Mouse (Mus musculus) forebrain, postnatal 0 days (tissue): Measurements from ENCODE around the gene Gm49388. TPM values are rescaled to one million over a fixed set of nuclear protein-coding genes. Genes with fewer than 3 reads are reported as not detected.

Experiments
- ATAC-seq: fragments of 200-750 bp; cut with Nextera tagmentation; 2 replicates; pipeline ENCODE4 v1.8.0; 2017; ENCODE audit warnings: mild to moderate bottlenecking, moderate library complexity
- DNase-seq: peaks from one replicate; pipeline ENCODE4 v3.0.0-alpha.2; 2015
- H3K27ac ChIP-seq: fragments of 300-500 bp; sonication (generic); 2 replicates; pipeline ENCODE4 v1.5.1; 2014; ENCODE audit warnings: low read depth, mild to moderate bottlenecking, antibody characterized with exemption, low read length, moderate library complexity, mixed read lengths
- H3K27me3 ChIP-seq: fragments of 300-500 bp; sonication (generic); 2 replicates; pipeline ENCODE4 v1.6.1; 2014; ENCODE audit warnings: mild to moderate bottlenecking, low read length, mixed read lengths; ENCODE audit not compliant: insufficient read depth
- H3K36me3 ChIP-seq: fragments of 300-500 bp; sonication (generic); 2 replicates; pipeline ENCODE4 v1.6.1; 2014; ENCODE audit warnings: mild to moderate bottlenecking, moderate library complexity; ENCODE audit not compliant: insufficient read depth
- H3K4me1 ChIP-seq: fragments of 300-500 bp; sonication (generic); 2 replicates; pipeline ENCODE4 v1.6.1; 2014; ENCODE audit warnings: antibody characterized with exemption; ENCODE audit not compliant: insufficient read depth
- H3K4me2 ChIP-seq: fragments of 300-500 bp; sonication (generic); 2 replicates; pipeline ENCODE4 v1.6.1; 2014; ENCODE audit warnings: low read depth, mild to moderate bottlenecking, moderate library complexity
- H3K4me3 ChIP-seq: fragments of 300-500 bp; sonication (generic); 2 replicates; pipeline ENCODE4 v1.5.1; 2014; ENCODE audit warnings: low read depth, low read length, mixed read lengths
- H3K9ac ChIP-seq: fragments of 300-500 bp; sonication (generic); 2 replicates; pipeline ENCODE4 v1.6.1; 2014; ENCODE audit warnings: mild to moderate bottlenecking
- H3K9me3 ChIP-seq: fragments of 300-500 bp; sonication (generic); 2 replicates; pipeline ENCODE4 v1.6.1; 2016; ENCODE audit warnings: low read length
- CTCF ChIP-seq: sonication (generic); IDR thresholded peaks from 2 replicates; pipeline ENCODE4 v1.5.1; 2016; ENCODE audit warnings: antibody characterized with exemption, control low read depth, low read depth
- WGBS: fragments of 180-500 bp; shearing (Covaris S2); extraction: QIAGEN DNeasy Blood & Tissue Kit; methylation state at CpG from one replicate; pipeline ENCODE4 v1.1.7; 2014; 5-methylcytosine and 5-hydroxymethylcytosine counted together
- polyA plus RNA-seq: library from polyadenylated mRNA; unstranded; fragments of >200 nt; fragmentation: Nextera tagmentation; extraction: Ambion mirVana; gene quantifications from 2 replicates; pipeline ENCODE4 v1.2.1, GENCODE M21; 2015
- total RNA-seq: library from RNA; depleted of rRNA; stranded (reverse); fragments of >200 nt; gene quantifications from 2 replicates; pipeline ENCODE4 v1.2.3, GENCODE M21; 2014; rRNA removed

The Gm49388 gene
- total RNA-seq = 0.05 TPM in 1 of 2 replicates, not detected in the other
- polyA plus RNA-seq = not detected in 2 replicates

GRCm38 (mm10) chr7:127785308-127785707 is at the start of gene Gm49388:
Gene Gm49388, plus strand, starts transcription at chr7:127785608.
- no peaks in the 10 kb centered on the region for H3K4me1 ChIP-seq
- H3K27me3 ChIP-seq = no peaks in the 10 kb centered on the region
- WGBS = 96% methylated on average over 7 of the region's 7 CpGs
- peaks cover 93% of the 10 kb centered on the region for H3K36me3 ChIP-seq
- no peak for DNase-seq
- no peak within 1 kb of the TSS for H3K27ac ChIP-seq
- H3K9me3 ChIP-seq = no peaks in the 10 kb centered on the region
- TF ChIP-seq CTCF = no peak
- H3K9ac ChIP-seq = no peak within 1 kb of the TSS
- H3K4me3 ChIP-seq = no peak within 1 kb of the TSS
- H3K4me2 ChIP-seq = no peak within 1 kb of the TSS
- ATAC-seq = no peak

GRCm38 (mm10) chr7:127744366-127745045 is 40.9 kb upstream of the Gm49388 start, which contains the start of gene Fbxl19:
Gene Fbxl19, plus strand, starts transcription at chr7:127744543.
- peak; percentile 73 for TF ChIP-seq CTCF
- Histone ChIP-seq H3K4me3 (peak within 1 kb of the TSS; percentile 89), H3K9ac (peak within 1 kb of the TSS; percentile 85), H3K36me3 (peaks cover 9% of the 10 kb centered on the region), H3K9me3 (no peaks in the 10 kb centered on the region), H3K27me3 (no peaks in the 10 kb centered on the region), H3K27ac (peak within 1 kb of the TSS; percentile 94), H3K4me1 (peaks cover 3% of the 10 kb centered on the region; the same call in 1 of the 2 replicates), H3K4me2 (peak within 1 kb of the TSS; percentile 61)
- WGBS = under 1% methylated on average over 26 of the region's 26 CpGs
- DNase-seq = peak; percentile 79
- no peak for ATAC-seq

- Histone ChIP-seq H3K9me3 (no peaks in the 10 kb centered on the region), H3K27me3 (no peaks in the 10 kb centered on the region), H3K4me2 (peak overlapping the region; percentile 61), H3K36me3 (peaks cover 17% of the 10 kb centered on the region), H3K27ac (peak overlapping the region; percentile 94), H3K4me1 (peaks cover 3% of the 10 kb centered on the region; the same call in 1 of the 2 replicates), H3K9ac (peak overlapping the region; percentile 85; the same call in 1 of the 2 replicates), H3K4me3 (peak overlapping the region; percentile 89)
- under 1% methylated on average over 19 of the region's 19 CpGs for WGBS
- no peak; the same call in 1 of the 2 replicates for TF ChIP-seq CTCF
- DNase-seq (peak; percentile 99), ATAC-seq (peak; percentile 89)
These were observed 40.2 kb upstream of the Gm49388 start for GRCm38 (mm10) chr7:127745251-127745651.

- H3K4me2 ChIP-seq = peak overlapping the region; percentile 83
- under 1% methylated on average over 39 of the region's 39 CpGs for WGBS
- peaks cover 3% of the 10 kb centered on the region; the same call in 1 of the 2 replicates for H3K4me1 ChIP-seq
- H3K36me3 ChIP-seq = peaks cover 23% of the 10 kb centered on the region
- H3K4me3 ChIP-seq = peak overlapping the region; percentile 89
- no peaks in the 10 kb centered on the region for H3K27me3 ChIP-seq
- H3K9me3 ChIP-seq = no peaks in the 10 kb centered on the region
- TF ChIP-seq CTCF = 0 out of 2 replicates have a peak, but pooled peaks have one; percentile 5
- peak overlapping the region; percentile 85 for H3K9ac ChIP-seq
- ATAC-seq (peak; percentile 84), DNase-seq (peak; percentile 99)
- H3K27ac ChIP-seq = peak overlapping the region; percentile 94
These were observed 39.5 kb upstream of the Gm49388 start for GRCm38 (mm10) chr7:127745652-127746493.

GRCm38 (mm10) chr7:127746494-127747491 is 38.6 kb upstream of the Gm49388 start:
- Histone ChIP-seq H3K9ac (peak overlapping the region; percentile 85), H3K4me3 (peak overlapping the region; percentile 89), H3K4me2 (peak overlapping the region; percentile 83), H3K27ac (peak overlapping the region; percentile 80), H3K36me3 (peaks cover 32% of the 10 kb centered on the region), H3K27me3 (no peaks in the 10 kb centered on the region), H3K9me3 (no peaks in the 10 kb centered on the region), H3K4me1 (peaks cover 3% of the 10 kb centered on the region; the same call in 1 of the 2 replicates)
- DNase-seq = peak; percentile 8
- WGBS = 1% methylated on average over 28 of the region's 62 CpGs
- TF ChIP-seq CTCF = no peak
- no peak for ATAC-seq
